Mouse (Mus musculus) CH12.LX (cell line): ENCODE results near the gene Fez2.

Experiments used
- ELF1 ChIP-seq: IDR thresholded peaks from 2 replicates; pipeline ENCODE4 v1.6.1; 2014; ENCODE audit warnings: low read depth, mild to moderate bottlenecking, inconsistent platforms, low read length, improper control_type of control experiment
- GABPA ChIP-seq: IDR thresholded peaks from 2 replicates; pipeline ENCODE4 v1.6.1; 2012; ENCODE audit warnings: low read depth, low read length, improper control_type of control experiment, inconsistent platforms; ENCODE audit not compliant: insufficient replicate concordance
- POLR2A ChIP-seq: IDR thresholded peaks from 2 replicates; pipeline ENCODE4 v1.6.1; 2011; ENCODE audit warnings: low read depth, mild to moderate bottlenecking, improper control_type of control experiment, low read length

GRCm38 (mm10) chr17:78347111-78347801, 70.7 kb downstream of the Fez2 start:
- TF ChIP-seq GABPA (no peak), ELF1 (no peak), POLR2A (no peak)
